Mouse (Mus musculus): Measurements from ENCODE around the gene Ubl7. TPM values are rescaled to one million over a fixed set of nuclear protein-coding genes. Genes with fewer than 3 reads are reported as not detected.

Gene Ubl7
- polyA plus RNA-seq, 1 experiment from 2014 or later, result 124 TPM

DNA sequence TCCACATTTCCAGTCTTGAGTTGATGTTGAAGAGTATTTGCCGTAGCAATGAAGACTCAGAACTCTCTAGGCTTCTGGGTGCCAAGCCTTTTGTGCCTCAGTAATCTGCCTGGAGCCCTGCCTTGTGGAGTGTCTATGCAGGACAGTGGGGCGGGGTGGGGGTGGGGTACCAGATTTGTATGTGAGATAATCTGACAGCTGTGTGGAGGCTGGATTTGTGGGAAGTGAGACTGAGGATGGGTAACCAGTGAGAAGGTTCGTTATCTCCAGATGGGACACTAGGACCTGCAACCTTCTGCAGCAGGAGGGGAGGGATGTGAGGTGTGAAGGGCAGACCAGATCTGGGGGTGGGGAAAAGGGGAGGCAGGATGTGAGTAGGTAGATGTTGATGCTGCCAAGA is 21.5 kb downstream of the Ubl7 start:
- peaks cover 3% of the 10 kb centered on the region for H3K36me3 ChIP-seq (ENCODE audit: control insufficient read depth, insufficient read depth, low read length)
- no peaks in the 10 kb centered on the region for H3K9me3 ChIP-seq (ENCODE audit: control insufficient read depth, low read length)
- ATAC-seq (ENCODE audit: insufficient read depth, low FRiP score, low TSS enrichment), result no peak
- no peaks in the 10 kb centered on the region for H3K4me1 ChIP-seq (ENCODE audit: control insufficient read depth, insufficient read depth, low read length)
- H3K4me2 ChIP-seq (ENCODE audit: low read depth), result no peak overlapping the region
- no peak overlapping the region for H3K4me3 ChIP-seq (ENCODE audit: low read depth, low read length)
- WGBS, result 77% methylated on average over 3 of the region's 3 CpGs
- H3K27ac ChIP-seq (ENCODE audit: low read depth, low read length), result no peak overlapping the region
- DNase-seq (ENCODE audit: low spot score), result no peak
- H3K9ac ChIP-seq (ENCODE audit: low read length), result no peak overlapping the region
- no peaks in the 10 kb centered on the region for H3K27me3 ChIP-seq (ENCODE audit: control insufficient read depth, insufficient read depth, low read length)

DNA sequence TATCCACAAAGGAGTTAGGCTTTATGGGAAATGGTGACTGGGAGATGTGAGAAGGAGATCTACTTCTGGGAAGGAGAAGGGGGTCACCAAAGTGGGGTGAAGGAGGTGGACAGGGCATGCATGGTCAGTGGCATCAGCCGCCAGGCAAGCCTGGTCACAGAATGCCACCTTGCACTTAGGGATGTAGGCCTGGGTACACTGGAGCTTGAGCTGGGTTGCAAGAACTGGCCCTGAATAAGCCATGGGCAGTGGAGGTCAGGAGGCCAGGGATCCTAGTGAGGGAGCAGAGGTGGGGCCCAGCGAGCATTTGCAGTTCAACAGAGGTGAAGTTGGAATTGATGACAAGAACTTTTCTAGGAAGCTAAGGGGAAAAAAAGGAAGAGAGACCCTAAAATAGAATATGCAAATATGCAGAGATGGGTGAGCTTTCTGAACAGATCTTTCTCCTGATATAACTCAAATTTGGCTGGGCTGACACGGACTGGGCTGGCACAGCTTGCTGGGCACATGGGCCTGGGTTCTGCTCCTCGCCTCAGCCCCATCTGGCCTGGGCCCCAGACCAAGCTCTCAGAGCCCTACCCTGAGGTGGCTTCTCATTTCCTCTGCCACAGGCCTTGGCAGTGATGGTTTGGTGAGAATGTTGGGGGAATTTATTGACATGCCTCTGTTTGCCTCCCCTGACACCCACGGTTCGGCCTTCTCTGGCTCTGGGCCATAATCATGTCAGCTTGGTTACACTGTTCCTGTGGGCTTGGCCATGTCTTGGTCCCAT is 22.2 kb downstream of the Ubl7 start:
- no peak overlapping the region for H3K4me2 ChIP-seq (ENCODE audit: low read depth)
- H3K27me3 ChIP-seq (ENCODE audit: control insufficient read depth, insufficient read depth, low read length), result no peaks in the 10 kb centered on the region
- H3K27ac ChIP-seq (ENCODE audit: low read depth, low read length), result no peak overlapping the region
- WGBS, result 82% methylated on average over 6 of the region's 6 CpGs
- DNase-seq (ENCODE audit: low spot score), result no peak
- no peaks in the 10 kb centered on the region for H3K4me1 ChIP-seq (ENCODE audit: control insufficient read depth, insufficient read depth, low read length)
- no peak overlapping the region for H3K4me3 ChIP-seq (ENCODE audit: low read depth, low read length)
- H3K9me3 ChIP-seq (ENCODE audit: control insufficient read depth, low read length), result no peaks in the 10 kb centered on the region
- H3K36me3 ChIP-seq (ENCODE audit: control insufficient read depth, insufficient read depth, low read length), result peaks cover 3% of the 10 kb centered on the region
- no peak overlapping the region for H3K9ac ChIP-seq (ENCODE audit: low read length)
- ATAC-seq (ENCODE audit: insufficient read depth, low FRiP score, low TSS enrichment), result no peak

DNA sequence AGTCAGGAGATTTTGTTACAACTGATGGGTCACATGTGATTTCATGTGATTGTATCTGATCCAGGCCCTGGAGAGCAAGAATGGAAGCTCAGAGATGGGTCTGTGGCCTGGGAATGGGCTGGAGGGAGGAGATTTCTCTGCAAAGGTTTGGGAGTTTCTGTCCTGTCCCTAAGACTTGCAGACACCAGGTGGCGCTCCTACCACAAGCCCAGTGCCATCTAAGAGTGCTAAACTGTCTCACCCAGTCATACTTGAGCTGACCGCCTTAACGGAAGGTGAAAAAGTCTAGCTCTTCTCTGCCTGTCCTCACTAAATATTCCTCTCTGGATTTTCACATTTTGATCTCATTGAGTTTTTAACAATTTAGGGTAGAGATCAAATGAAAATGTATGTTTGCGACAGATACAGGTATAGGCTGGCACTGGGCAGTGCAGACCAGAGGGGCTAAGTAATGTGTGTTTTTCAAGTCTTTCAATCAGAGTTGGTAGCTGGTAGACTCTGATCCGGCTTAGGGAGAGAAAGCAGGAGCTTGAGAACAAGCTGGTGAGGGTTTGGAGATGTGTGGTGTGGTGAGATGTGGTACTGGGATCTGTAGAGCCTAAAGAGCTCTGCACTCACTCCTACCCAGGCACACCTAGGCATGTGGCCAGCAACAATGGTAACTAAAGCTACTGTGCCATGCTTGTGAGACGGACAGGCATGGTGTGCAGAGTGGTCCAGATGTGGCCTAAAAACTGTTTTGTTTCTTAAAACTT is 25.1 kb downstream of the Ubl7 start:
- H3K36me3 ChIP-seq (ENCODE audit: control insufficient read depth, insufficient read depth, low read length), result no peaks in the 10 kb centered on the region
- H3K4me3 ChIP-seq (ENCODE audit: low read depth, low read length), result no peak overlapping the region
- no peak overlapping the region for H3K27ac ChIP-seq (ENCODE audit: low read depth, low read length)
- DNase-seq (ENCODE audit: low spot score) (peak; percentile 83), ATAC-seq (ENCODE audit: insufficient read depth, low FRiP score, low TSS enrichment) (no peak)
- H3K27me3 ChIP-seq (ENCODE audit: control insufficient read depth, insufficient read depth, low read length), result peaks cover 16% of the 10 kb centered on the region; the same call in 1 of the 2 replicates
- no peak overlapping the region for H3K9ac ChIP-seq (ENCODE audit: low read length)
- WGBS, result 38% methylated on average over 6 of the region's 6 CpGs
- peaks cover 8% of the 10 kb centered on the region for H3K4me1 ChIP-seq (ENCODE audit: control insufficient read depth, insufficient read depth, low read length)
- H3K9me3 ChIP-seq (ENCODE audit: control insufficient read depth, low read length), result no peaks in the 10 kb centered on the region
- no peak overlapping the region for H3K4me2 ChIP-seq (ENCODE audit: low read depth)

DNA sequence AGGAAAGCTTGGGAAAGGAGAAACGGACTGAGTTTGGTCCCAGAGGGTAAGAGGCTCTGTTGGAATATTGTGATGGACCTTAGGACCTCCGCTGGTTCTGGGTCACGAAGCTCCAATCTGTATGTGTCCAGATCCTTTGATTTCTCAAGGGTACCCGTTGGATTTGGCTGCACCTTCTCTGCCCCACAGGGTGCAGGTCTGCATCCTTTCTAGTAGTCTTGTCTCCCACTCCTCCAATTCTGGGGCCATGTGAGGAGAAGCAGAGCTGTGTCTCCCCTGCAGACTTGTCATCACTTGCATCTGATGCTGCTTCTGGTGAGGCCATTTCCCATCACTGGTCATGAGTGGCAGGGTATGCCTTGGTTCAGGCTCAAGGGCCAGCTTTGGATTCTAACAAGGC is 26.4 kb downstream of the Ubl7 start:
- H3K27me3 ChIP-seq (ENCODE audit: control insufficient read depth, insufficient read depth, low read length), result peaks cover 29% of the 10 kb centered on the region
- H3K9me3 ChIP-seq (ENCODE audit: control insufficient read depth, low read length), result no peaks in the 10 kb centered on the region
- ATAC-seq (ENCODE audit: insufficient read depth, low FRiP score, low TSS enrichment) (no peak), DNase-seq (ENCODE audit: low spot score) (no peak)
- no peak overlapping the region for H3K4me3 ChIP-seq (ENCODE audit: low read depth, low read length)
- no peaks in the 10 kb centered on the region for H3K36me3 ChIP-seq (ENCODE audit: control insufficient read depth, insufficient read depth, low read length)
- WGBS, result 86% methylated on average over 4 of the region's 4 CpGs
- peaks cover 10% of the 10 kb centered on the region for H3K4me1 ChIP-seq (ENCODE audit: control insufficient read depth, insufficient read depth, low read length)
- no peak overlapping the region for H3K4me2 ChIP-seq (ENCODE audit: low read depth)
- no peak overlapping the region for H3K27ac ChIP-seq (ENCODE audit: low read depth, low read length)
- H3K9ac ChIP-seq (ENCODE audit: low read length), result no peak overlapping the region

DNA sequence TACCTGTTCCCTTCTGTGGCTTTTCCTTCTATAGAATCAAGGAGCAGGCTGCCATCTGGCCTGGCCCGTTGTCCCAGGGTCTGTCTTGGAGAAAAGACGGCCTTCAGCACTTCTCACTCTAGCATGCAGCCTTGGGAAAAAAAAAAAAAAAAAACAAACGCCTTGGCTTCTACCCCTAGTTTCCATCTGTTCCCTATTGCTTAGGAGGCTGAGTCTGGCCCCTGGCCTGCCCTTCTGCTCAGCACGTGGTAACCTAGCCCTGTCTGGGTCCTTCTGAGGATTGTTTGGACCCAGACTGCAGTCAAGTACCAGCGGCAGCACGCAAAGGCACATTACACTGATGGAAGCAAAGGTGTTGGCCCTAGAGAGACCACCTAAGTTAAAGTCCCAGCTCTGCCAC is 26.9 kb downstream of the Ubl7 start:
- Histone ChIP-seq H3K9ac (ENCODE audit: low read length) (no peak overlapping the region), H3K27me3 (ENCODE audit: control insufficient read depth, insufficient read depth, low read length) (peaks cover 32% of the 10 kb centered on the region), H3K4me3 (ENCODE audit: low read depth, low read length) (no peak overlapping the region), H3K27ac (ENCODE audit: low read depth, low read length) (no peak overlapping the region), H3K4me1 (ENCODE audit: control insufficient read depth, insufficient read depth, low read length) (peaks cover 10% of the 10 kb centered on the region), H3K4me2 (ENCODE audit: low read depth) (no peak overlapping the region), H3K9me3 (ENCODE audit: control insufficient read depth, low read length) (no peaks in the 10 kb centered on the region), H3K36me3 (ENCODE audit: control insufficient read depth, insufficient read depth, low read length) (no peaks in the 10 kb centered on the region)
- 56% methylated on average over 6 of the region's 6 CpGs for WGBS
- ATAC-seq (ENCODE audit: insufficient read depth, low FRiP score, low TSS enrichment) (no peak), DNase-seq (ENCODE audit: low spot score) (no peak)

DNA sequence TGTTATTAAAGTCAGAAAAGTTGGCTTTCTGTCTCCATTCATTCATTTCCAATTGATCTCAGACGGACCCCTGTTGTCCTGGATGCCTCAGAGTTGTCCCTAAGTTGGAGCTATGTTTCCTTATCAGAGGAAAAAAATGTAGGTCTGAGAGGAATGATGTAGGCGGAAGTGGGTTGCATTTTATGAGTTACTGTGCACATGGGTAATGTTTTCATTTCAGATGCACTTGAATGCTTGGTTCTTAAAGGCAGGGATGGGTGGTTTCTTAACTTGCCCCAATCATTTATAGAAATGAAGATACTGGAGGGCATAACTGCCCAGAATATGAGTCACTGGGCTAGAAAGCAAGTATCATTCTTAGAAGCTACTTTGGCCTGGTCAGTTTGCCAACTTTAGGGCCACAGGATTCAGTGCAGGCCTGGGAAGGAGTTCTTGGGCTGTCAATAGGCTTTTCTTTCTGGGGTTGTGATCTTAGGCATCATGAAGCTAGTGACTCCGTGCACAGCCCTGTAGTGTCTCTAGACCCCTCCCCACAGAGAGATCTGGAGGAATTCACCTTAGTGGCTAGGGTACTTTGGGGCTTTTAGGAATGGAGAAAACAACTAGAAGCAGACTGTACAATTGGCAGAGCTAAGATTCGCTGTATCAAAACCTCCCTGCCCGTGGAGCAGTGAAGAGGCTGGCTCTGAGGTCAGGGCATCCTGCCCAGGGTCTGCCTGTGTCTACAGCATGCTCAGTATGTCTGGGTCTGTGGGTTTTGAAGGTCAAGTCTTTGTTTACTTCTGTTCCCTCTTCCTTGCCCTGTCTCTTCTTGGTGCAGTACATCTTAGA is 27.7 kb downstream of the Ubl7 start:
- Histone ChIP-seq H3K27me3 (ENCODE audit: control insufficient read depth, insufficient read depth, low read length) (peaks cover 32% of the 10 kb centered on the region), H3K4me1 (ENCODE audit: control insufficient read depth, insufficient read depth, low read length) (peaks cover 10% of the 10 kb centered on the region), H3K9me3 (ENCODE audit: control insufficient read depth, low read length) (no peaks in the 10 kb centered on the region), H3K4me2 (ENCODE audit: low read depth) (no peak overlapping the region), H3K27ac (ENCODE audit: low read depth, low read length) (no peak overlapping the region), H3K4me3 (ENCODE audit: low read depth, low read length) (no peak overlapping the region), H3K36me3 (ENCODE audit: control insufficient read depth, insufficient read depth, low read length) (no peaks in the 10 kb centered on the region), H3K9ac (ENCODE audit: low read length) (no peak overlapping the region; the same call in 1 of the 2 replicates)
- no peak for DNase-seq (ENCODE audit: low spot score)
- ATAC-seq (ENCODE audit: insufficient read depth, low FRiP score, low TSS enrichment), result no peak
- 85% methylated on average over 5 of the region's 5 CpGs for WGBS

DNA sequence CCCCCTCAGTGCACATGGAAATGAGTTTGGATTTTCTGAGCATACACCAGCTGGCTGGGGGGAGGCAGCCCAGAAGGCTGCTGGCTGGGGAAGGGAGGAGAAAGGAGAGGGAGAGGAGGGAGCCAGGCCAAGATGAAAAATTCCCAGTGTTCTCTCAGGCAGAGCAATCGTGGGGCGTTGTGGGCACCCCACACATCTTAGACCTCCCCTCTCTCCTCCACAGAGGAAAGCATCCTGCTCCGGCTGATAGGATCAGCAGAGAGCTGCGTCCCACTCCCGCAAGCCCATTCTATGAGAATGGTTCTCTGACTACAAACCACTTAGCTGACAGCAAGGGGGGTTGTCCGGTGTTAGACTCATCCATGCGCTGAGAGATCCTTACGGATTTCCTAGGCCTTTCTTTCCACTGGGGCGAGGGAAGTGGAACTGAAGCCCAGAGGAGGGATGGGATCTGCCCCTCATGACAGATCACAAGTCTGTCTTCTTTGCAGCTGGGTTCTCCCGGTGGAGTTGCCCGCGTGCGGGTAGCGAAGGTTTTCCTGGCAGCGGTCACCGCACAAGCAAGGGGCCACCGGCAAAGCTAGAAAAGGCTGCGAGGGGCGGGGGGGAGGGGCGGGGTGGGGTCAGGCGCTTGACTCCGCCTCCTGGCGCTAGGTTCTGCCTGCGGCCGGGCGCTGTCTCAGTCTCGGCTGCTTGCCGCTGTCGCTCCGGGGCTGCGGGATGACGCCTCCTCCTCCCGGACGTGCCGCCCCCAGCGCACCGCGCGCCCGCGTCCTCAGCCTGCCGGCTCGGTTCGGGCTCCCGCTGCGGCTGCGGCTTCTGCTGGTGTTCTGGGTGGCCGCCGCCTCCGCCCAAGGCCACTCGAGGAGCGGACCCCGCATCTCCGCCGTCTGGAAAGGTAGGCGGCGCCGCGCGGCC is 28.9 kb downstream of the Ubl7 start, which contains the start of gene Sema7a:
Sema7a (plus strand) TSS at position 682 of the 918 bp plus-strand sequence.
- Histone ChIP-seq H3K4me3 (ENCODE audit: low read depth, low read length) (peak within 1 kb of the TSS; percentile 64), H3K4me2 (ENCODE audit: low read depth) (peak within 1 kb of the TSS; percentile 93), H3K27me3 (ENCODE audit: control insufficient read depth, insufficient read depth, low read length) (peaks cover 32% of the 10 kb centered on the region), H3K36me3 (ENCODE audit: control insufficient read depth, insufficient read depth, low read length) (no peaks in the 10 kb centered on the region), H3K9me3 (ENCODE audit: control insufficient read depth, low read length) (no peaks in the 10 kb centered on the region), H3K27ac (ENCODE audit: low read depth, low read length) (peak within 1 kb of the TSS; percentile 74), H3K9ac (ENCODE audit: low read length) (peak within 1 kb of the TSS; percentile 77), H3K4me1 (ENCODE audit: control insufficient read depth, insufficient read depth, low read length) (peaks cover 10% of the 10 kb centered on the region)
- WGBS, result 2% methylated on average over 54 of the region's 60 CpGs
- DNase-seq (ENCODE audit: low spot score) (peak; percentile 83), ATAC-seq (ENCODE audit: insufficient read depth, low FRiP score, low TSS enrichment) (peak; percentile 85)

DNA sequence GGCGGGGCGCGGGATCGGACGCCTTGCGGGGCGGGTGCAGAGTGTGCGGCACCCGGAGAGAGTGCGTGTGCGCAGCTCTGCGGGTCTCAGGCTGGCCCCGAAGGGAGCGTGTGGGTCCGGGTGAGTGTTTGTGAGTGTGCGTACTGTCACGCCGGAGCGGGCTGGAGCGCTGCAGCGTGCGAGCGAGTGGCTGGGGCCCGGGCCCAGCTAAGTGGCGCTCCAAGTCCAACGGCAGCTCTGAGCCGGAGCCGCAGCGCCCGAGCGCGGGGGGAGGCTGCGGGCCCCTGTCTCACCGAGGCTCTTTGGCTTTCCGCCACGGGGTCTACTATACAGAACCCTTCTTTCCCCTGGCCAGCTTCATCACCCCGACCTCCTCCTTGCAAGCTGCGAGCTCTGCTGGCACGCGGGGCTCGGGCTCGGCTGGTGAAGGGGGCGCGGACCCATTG is 29.6 kb downstream of the Ubl7 start:
- Histone ChIP-seq H3K4me1 (ENCODE audit: control insufficient read depth, insufficient read depth, low read length) (peaks cover 10% of the 10 kb centered on the region), H3K4me2 (ENCODE audit: low read depth) (peak overlapping the region; percentile 93), H3K36me3 (ENCODE audit: control insufficient read depth, insufficient read depth, low read length) (no peaks in the 10 kb centered on the region), H3K4me3 (ENCODE audit: low read depth, low read length) (peak overlapping the region; percentile 64), H3K27ac (ENCODE audit: low read depth, low read length) (peak overlapping the region; percentile 74), H3K27me3 (ENCODE audit: control insufficient read depth, insufficient read depth, low read length) (peaks cover 32% of the 10 kb centered on the region), H3K9me3 (ENCODE audit: control insufficient read depth, low read length) (no peaks in the 10 kb centered on the region), H3K9ac (ENCODE audit: low read length) (peak overlapping the region; percentile 77)
- ATAC-seq (ENCODE audit: insufficient read depth, low FRiP score, low TSS enrichment) (peak; percentile 64), DNase-seq (ENCODE audit: low spot score) (peak; percentile 68)
- WGBS, result 0% methylated on average over 42 of the region's 44 CpGs

Measured in neural tube, embryonic 11.5 days (tissue).